Mouse (Mus musculus) thymus, adult 2 months (tissue): ENCODE results near the gene Zfp775. TPM values are rescaled to one million over a fixed set of nuclear protein-coding genes. Genes with fewer than 3 reads are reported as not detected.

Source experiments
- DNase-seq: peaks from one replicate; pipeline ENCODE4 v3.0.0; 2021
- H3K27ac ChIP-seq: fragments of 200-500 bp; 2 replicates; pipeline ENCODE4 v1.5.1; 2012; ENCODE audit warnings: low read length, control low read depth; ENCODE audit not compliant: control insufficient read depth, insufficient read depth
- H3K27me3 ChIP-seq: fragments of 200-500 bp; 2 replicates; pipeline ENCODE4 v1.6.1; 2012; ENCODE audit warnings: mild to moderate bottlenecking, low read length, moderate library complexity, mixed read lengths; ENCODE audit not compliant: control insufficient read depth, insufficient read depth
- H3K36me3 ChIP-seq: fragments of 200-500 bp; 2 replicates; pipeline ENCODE4 v1.6.1; 2012; ENCODE audit warnings: mild to moderate bottlenecking, low read length, moderate library complexity; ENCODE audit not compliant: control insufficient read depth, insufficient read depth
- H3K4me1 ChIP-seq: fragments of 200-500 bp; replicated peaks from 2 replicates; pipeline ENCODE4 v1.6.1; 2012; ENCODE audit warnings: low read length; ENCODE audit not compliant: control insufficient read depth, insufficient read depth
- H3K4me3 ChIP-seq: fragments of 200-500 bp; 2 replicates; pipeline ENCODE4 v1.5.1; 2012; ENCODE audit warnings: mild to moderate bottlenecking, low read length, control low read depth, moderate library complexity; ENCODE audit not compliant: control insufficient read depth, insufficient read depth
- CTCF ChIP-seq: fragments of 200-500 bp; IDR thresholded peaks from 2 replicates; pipeline ENCODE4 v1.5.1; 2012; ENCODE audit warnings: mild to moderate bottlenecking, control low read depth, low read length, moderate library complexity, borderline replicate concordance; ENCODE audit not compliant: control insufficient read depth, poor library complexity, insufficient read depth; ENCODE audit errors: extremely low read depth
- POLR2A ChIP-seq: fragments of 200-500 bp; IDR thresholded peaks from 2 replicates; pipeline ENCODE4 v1.6.1; 2012; ENCODE audit warnings: mild to moderate bottlenecking, low read length, control low read depth, moderate library complexity; ENCODE audit not compliant: control insufficient read depth, poor library complexity, insufficient read depth; ENCODE audit errors: extremely low read depth
- WGBS: fragments of 180-500 bp; shearing (Covaris S2); methylation state at CpG from one replicate; pipeline ENCODE4 v1.1.7; 2018; 5-methylcytosine and 5-hydroxymethylcytosine counted together
- polyA plus RNA-seq: library from polyadenylated mRNA; depleted of rRNA; stranded (reverse); fragments of >200 nt; gene quantifications from 2 replicates; pipeline ENCODE4 v1.2.3, GENCODE M21; 2012

Zfp775 gene
- polyA plus RNA-seq, 1 experiment = 8.2 TPM

DNA sequence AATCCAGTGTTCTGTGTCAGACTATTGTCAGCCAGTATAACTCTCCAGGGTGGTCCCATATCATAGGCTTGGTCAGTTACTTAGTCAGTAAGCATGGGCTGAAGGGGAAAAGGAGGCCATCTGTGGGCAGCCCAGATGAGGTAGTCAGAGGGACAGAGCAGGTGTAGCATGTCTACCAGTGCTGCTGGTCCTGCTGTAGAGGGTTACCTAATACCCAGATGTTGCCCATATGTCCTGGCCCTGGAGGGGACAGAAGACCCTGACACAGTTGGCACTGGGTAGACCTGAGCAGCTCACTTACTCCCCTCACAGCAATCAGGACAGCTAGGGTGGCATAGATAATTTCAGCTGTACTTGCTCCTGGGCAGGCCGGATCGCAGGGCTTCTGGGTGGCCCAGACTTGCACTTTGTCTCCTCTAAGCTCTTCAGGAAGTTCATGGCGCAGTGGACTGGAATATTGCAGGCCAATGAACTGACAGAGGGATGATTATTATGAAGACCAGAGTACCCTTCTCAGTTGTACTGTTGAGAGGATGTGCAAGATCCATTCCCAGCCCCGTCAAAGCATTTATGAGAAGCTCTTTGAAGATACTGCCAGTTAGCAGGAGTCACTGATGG, 36.1 kb upstream of the Zfp775 start:
- WGBS = over 99% methylated on average over 4 of the region's 4 CpGs
- DNase-seq = no peak
- no peak overlapping the region for H3K27ac ChIP-seq
- H3K4me3 ChIP-seq = no peak overlapping the region
- H3K36me3 ChIP-seq = no peaks in the 10 kb centered on the region
- TF ChIP-seq CTCF = no peak
- no peak for TF ChIP-seq POLR2A
- H3K4me1 ChIP-seq = no peaks in the 10 kb centered on the region
- no peaks in the 10 kb centered on the region for H3K27me3 ChIP-seq

DNA sequence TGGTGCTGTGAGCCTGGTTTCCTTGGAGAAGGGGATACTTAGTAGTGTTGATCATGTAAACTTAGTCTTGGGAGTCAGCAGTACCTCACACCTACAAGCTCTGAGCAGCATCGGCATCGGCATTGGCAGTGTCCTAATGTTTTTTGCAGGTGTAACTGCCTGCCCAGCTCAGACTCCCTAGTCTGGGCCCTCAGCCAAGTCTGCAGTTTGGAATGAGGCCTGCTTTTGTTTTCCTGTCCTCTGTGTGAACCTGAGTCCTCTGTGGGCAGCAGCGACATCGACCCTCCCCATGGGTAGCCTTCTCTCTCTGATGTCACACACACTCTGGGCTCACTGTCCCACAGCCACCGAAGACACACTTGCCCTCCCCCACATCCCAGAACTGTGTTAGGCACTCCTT, 35.6 kb upstream of the Zfp775 start:
- Histone ChIP-seq H3K27me3 (no peaks in the 10 kb centered on the region), H3K36me3 (no peaks in the 10 kb centered on the region), H3K4me3 (no peak overlapping the region), H3K27ac (no peak overlapping the region), H3K4me1 (no peaks in the 10 kb centered on the region)
- no peak for DNase-seq
- 77% methylated on average over 5 of the region's 5 CpGs for WGBS
- TF ChIP-seq POLR2A (no peak), CTCF (no peak)

GRCm38 (mm10) chr6:48568036-48568984, 33.6 kb upstream of the Zfp775 start:
- TF ChIP-seq POLR2A (no peak), CTCF (no peak)
- no peak overlapping the region for H3K4me3 ChIP-seq
- no peaks in the 10 kb centered on the region for H3K36me3 ChIP-seq
- WGBS = 84% methylated on average over 21 of the region's 21 CpGs
- no peaks in the 10 kb centered on the region for H3K4me1 ChIP-seq
- no peak overlapping the region for H3K27ac ChIP-seq
- no peak for DNase-seq
- no peaks in the 10 kb centered on the region for H3K27me3 ChIP-seq

GRCm38 (mm10) chr6:48569065-48569807, 32.6 kb upstream of the Zfp775 start:
- no peak overlapping the region for H3K4me3 ChIP-seq
- H3K4me1 ChIP-seq = no peaks in the 10 kb centered on the region
- H3K36me3 ChIP-seq = no peaks in the 10 kb centered on the region
- DNase-seq = no peak
- no peak for TF ChIP-seq POLR2A
- no peak for TF ChIP-seq CTCF
- WGBS = 69% methylated on average over 8 of the region's 8 CpGs
- H3K27me3 ChIP-seq = no peaks in the 10 kb centered on the region
- H3K27ac ChIP-seq = no peak overlapping the region

GRCm38 (mm10) chr6:48572014-48572413, 29.8 kb upstream of the Zfp775 start:
- Histone ChIP-seq H3K4me1 (no peaks in the 10 kb centered on the region), H3K4me3 (no peak overlapping the region), H3K27me3 (no peaks in the 10 kb centered on the region), H3K36me3 (no peaks in the 10 kb centered on the region), H3K27ac (no peak overlapping the region)
- 92% methylated on average over 5 of the region's 5 CpGs for WGBS
- no peak for DNase-seq
- no peak for TF ChIP-seq CTCF
- no peak for TF ChIP-seq POLR2A

DNA sequence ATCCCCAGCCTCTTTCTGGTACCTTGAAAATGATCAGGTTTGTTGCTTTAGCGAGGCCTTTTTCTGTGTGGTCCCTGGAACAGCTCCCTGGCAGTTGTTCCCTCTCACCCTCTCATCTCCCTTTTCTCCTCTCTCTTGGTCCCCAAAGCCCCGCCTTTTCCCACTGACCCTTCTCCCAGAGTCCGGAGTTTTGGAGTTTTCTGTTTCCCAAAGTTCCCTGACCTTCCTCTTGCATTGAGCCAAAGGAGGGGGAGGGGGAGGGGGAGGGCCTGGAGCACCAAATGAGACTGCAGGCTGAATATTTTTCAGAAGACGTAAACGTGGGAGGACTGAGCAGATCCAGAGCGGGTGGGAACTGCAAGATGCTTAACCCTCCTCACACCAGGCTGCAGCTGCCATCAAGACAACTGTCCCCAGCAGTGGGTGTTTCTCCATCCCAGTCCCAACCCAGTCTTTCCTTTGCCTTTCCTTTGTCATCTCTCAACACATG, 29.2 kb upstream of the Zfp775 start, which contains the start of gene Rarres2:
Rarres2 (minus strand) TSS at position 218 of the 490 bp plus-strand sequence.
- H3K27me3 ChIP-seq = no peaks in the 10 kb centered on the region
- WGBS = 89% methylated on average over 6 of the region's 6 CpGs
- no peak within 1 kb of the TSS for H3K27ac ChIP-seq
- no peak for DNase-seq
- H3K36me3 ChIP-seq = no peaks in the 10 kb centered on the region
- TF ChIP-seq POLR2A (no peak), CTCF (no peak)
- H3K4me3 ChIP-seq = no peak within 1 kb of the TSS
- H3K4me1 ChIP-seq = no peaks in the 10 kb centered on the region
